Mouse (Mus musculus): Measurements from ENCODE around the gene Gm20388. TPM values are rescaled to one million over a fixed set of nuclear protein-coding genes. Genes with fewer than 3 reads are reported as not detected.
A peak's percentile ranks its signal among the peaks of the same experiment; 100 is the strongest.

Gene Gm20388
- polyA plus RNA-seq, 1 experiment from 2014 or later, result 1.4 TPM

DNA sequence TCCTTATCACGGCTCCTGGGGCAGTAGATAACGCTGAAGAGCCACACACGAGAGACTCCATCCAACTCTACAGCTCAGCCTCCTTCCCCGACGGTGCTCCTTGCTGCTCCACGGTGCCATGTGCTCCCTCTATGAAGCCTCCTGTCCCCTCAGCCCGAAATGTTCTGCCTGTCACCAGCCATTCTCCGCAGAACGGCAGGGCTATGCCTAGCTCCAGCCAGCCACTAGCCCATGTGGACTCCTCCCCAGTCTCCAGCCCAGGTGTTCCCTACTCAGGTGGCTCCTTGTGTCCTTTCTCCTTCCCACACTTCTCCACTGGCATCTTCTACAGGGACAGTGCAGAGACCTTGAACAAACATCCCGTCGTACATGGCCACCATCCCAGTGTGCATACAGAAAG is 1634.3 kb downstream of the Gm20388 start:
- H3K4me1 ChIP-seq (ENCODE audit: control insufficient read depth, low read depth, low read length), result no peaks in the 10 kb centered on the region
- H3K9me3 ChIP-seq (replicated peaks; ENCODE audit: control insufficient read depth, low read length), result no peaks in the 10 kb centered on the region
- WGBS (ENCODE audit: insufficient replicate concordance), result 45% methylated on average over 11 of the region's 11 CpGs
- H3K27me3 ChIP-seq (ENCODE audit: control insufficient read depth, insufficient read depth, low read depth, low read length), result peaks cover 2% of the 10 kb centered on the region; the same call in 1 of the 2 replicates
- H3K4me3 ChIP-seq (ENCODE audit: low read depth, low read length), result no peak overlapping the region
- no peak overlapping the region for H3K9ac ChIP-seq (ENCODE audit: low read depth, low read length)
- H3K27ac ChIP-seq (ENCODE audit: low read length), result no peak overlapping the region
- H3K4me2 ChIP-seq (ENCODE audit: low read depth, low read length), result no peak overlapping the region
- no peaks in the 10 kb centered on the region for H3K36me3 ChIP-seq (ENCODE audit: control insufficient read depth, insufficient read depth)
- ATAC-seq (ENCODE audit: low read depth), result no peak

- Histone ChIP-seq H3K9me3 (replicated peaks; ENCODE audit: control insufficient read depth, low read length) (no peaks in the 10 kb centered on the region), H3K4me3 (ENCODE audit: low read depth, low read length) (no peak overlapping the region), H3K27ac (ENCODE audit: low read length) (no peak overlapping the region), H3K4me1 (ENCODE audit: control insufficient read depth, low read depth, low read length) (no peaks in the 10 kb centered on the region), H3K9ac (ENCODE audit: low read depth, low read length) (no peak overlapping the region), H3K4me2 (ENCODE audit: low read depth, low read length) (no peak overlapping the region), H3K36me3 (ENCODE audit: control insufficient read depth, insufficient read depth) (no peaks in the 10 kb centered on the region; the same call in 1 of the 2 replicates), H3K27me3 (ENCODE audit: control insufficient read depth, insufficient read depth, low read depth, low read length) (0 out of 2 replicates have a peak, but pooled peaks cover 2% of the 10 kb centered on the region)
- ATAC-seq (ENCODE audit: low read depth), result peak; percentile 39; the same call in 1 of the 2 replicates
- 10% methylated on average over 7 of the region's 7 CpGs for WGBS (ENCODE audit: insufficient replicate concordance)
These were observed 1636.5 kb downstream of the Gm20388 start for GRCm38 (mm10) chr8:121547132-121547531.

- Histone ChIP-seq H3K27ac (ENCODE audit: low read length) (no peak overlapping the region), H3K9ac (ENCODE audit: low read depth, low read length) (no peak overlapping the region), H3K4me1 (ENCODE audit: control insufficient read depth, low read depth, low read length) (no peaks in the 10 kb centered on the region), H3K9me3 (replicated peaks; ENCODE audit: control insufficient read depth, low read length) (no peaks in the 10 kb centered on the region), H3K4me2 (ENCODE audit: low read depth, low read length) (no peak overlapping the region), H3K36me3 (ENCODE audit: control insufficient read depth, insufficient read depth) (peaks cover 3% of the 10 kb centered on the region), H3K4me3 (ENCODE audit: low read depth, low read length) (no peak overlapping the region), H3K27me3 (ENCODE audit: control insufficient read depth, insufficient read depth, low read depth, low read length) (0 out of 2 replicates have a peak, but pooled peaks cover 2% of the 10 kb centered on the region)
- WGBS (ENCODE audit: insufficient replicate concordance), result 74% methylated on average over 6 of the region's 6 CpGs
- no peak for ATAC-seq (ENCODE audit: low read depth)
These were observed 1639.4 kb downstream of the Gm20388 start for GRCm38 (mm10) chr8:121550056-121550455.

GRCm38 (mm10) chr8:121551065-121551985 is 1640.7 kb downstream of the Gm20388 start:
- H3K4me3 ChIP-seq (ENCODE audit: low read depth, low read length), result no peak overlapping the region
- WGBS (ENCODE audit: insufficient replicate concordance), result 70% methylated on average over 24 of the region's 24 CpGs

DNA sequence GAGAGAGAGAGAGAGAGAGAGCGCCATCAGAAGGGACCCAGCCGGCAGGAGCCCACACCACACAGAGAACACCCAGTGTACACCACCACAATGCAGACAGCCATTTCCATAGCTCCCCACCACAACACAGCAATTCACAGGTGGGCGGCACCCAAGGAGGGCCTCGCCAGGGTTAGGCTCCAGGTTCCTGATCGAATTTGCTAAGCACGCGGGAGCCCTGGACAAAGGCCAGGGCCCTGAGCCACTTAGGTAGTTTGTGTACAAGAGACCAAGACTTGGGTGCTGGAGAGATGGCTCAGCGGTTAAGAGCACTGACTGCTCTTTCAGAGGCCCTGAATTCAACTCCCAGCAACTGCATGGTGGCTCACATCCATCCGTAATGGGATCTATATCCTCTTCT is 1641.9 kb downstream of the Gm20388 start:
- Histone ChIP-seq H3K27me3 (ENCODE audit: control insufficient read depth, insufficient read depth, low read depth, low read length) (no peaks in the 10 kb centered on the region), H3K4me1 (ENCODE audit: control insufficient read depth, low read depth, low read length) (no peaks in the 10 kb centered on the region), H3K9me3 (replicated peaks; ENCODE audit: control insufficient read depth, low read length) (no peaks in the 10 kb centered on the region), H3K4me3 (ENCODE audit: low read depth, low read length) (no peak overlapping the region), H3K36me3 (ENCODE audit: control insufficient read depth, insufficient read depth) (peaks cover 3% of the 10 kb centered on the region), H3K27ac (ENCODE audit: low read length) (no peak overlapping the region), H3K9ac (ENCODE audit: low read depth, low read length) (no peak overlapping the region), H3K4me2 (ENCODE audit: low read depth, low read length) (no peak overlapping the region)
- 83% methylated on average over 9 of the region's 9 CpGs for WGBS (ENCODE audit: insufficient replicate concordance)
- no peak for ATAC-seq (ENCODE audit: low read depth)

More at GRCm38 (mm10) chr8:121551065-121551985, 1640.7 kb downstream of the Gm20388 start:
- Histone ChIP-seq H3K4me1 (ENCODE audit: control insufficient read depth, low read depth, low read length) (no peaks in the 10 kb centered on the region), H3K9ac (ENCODE audit: low read depth, low read length) (no peak overlapping the region), H3K9me3 (replicated peaks; ENCODE audit: control insufficient read depth, low read length) (no peaks in the 10 kb centered on the region), H3K4me2 (ENCODE audit: low read depth, low read length) (no peak overlapping the region), H3K27me3 (ENCODE audit: control insufficient read depth, insufficient read depth, low read depth, low read length) (no peaks in the 10 kb centered on the region), H3K36me3 (ENCODE audit: control insufficient read depth, insufficient read depth) (peaks cover 3% of the 10 kb centered on the region), H3K27ac (ENCODE audit: low read length) (no peak overlapping the region)
- no peak for ATAC-seq (ENCODE audit: low read depth)

- no peak for ATAC-seq (ENCODE audit: low read depth)
- H3K27me3 ChIP-seq (ENCODE audit: control insufficient read depth, insufficient read depth, low read depth, low read length), result no peaks in the 10 kb centered on the region
- H3K36me3 ChIP-seq (ENCODE audit: control insufficient read depth, insufficient read depth), result peaks cover 3% of the 10 kb centered on the region
- 80% methylated on average over 32 of the region's 32 CpGs for WGBS (ENCODE audit: insufficient replicate concordance)
- H3K4me3 ChIP-seq (ENCODE audit: low read depth, low read length), result no peak overlapping the region
- no peak overlapping the region for H3K9ac ChIP-seq (ENCODE audit: low read depth, low read length)
- no peaks in the 10 kb centered on the region for H3K4me1 ChIP-seq (ENCODE audit: control insufficient read depth, low read depth, low read length)
- no peaks in the 10 kb centered on the region for H3K9me3 ChIP-seq (replicated peaks; ENCODE audit: control insufficient read depth, low read length)
- H3K27ac ChIP-seq (ENCODE audit: low read length), result no peak overlapping the region
- no peak overlapping the region for H3K4me2 ChIP-seq (ENCODE audit: low read depth, low read length)
These were observed 1643.3 kb downstream of the Gm20388 start for GRCm38 (mm10) chr8:121553831-121554475.

GRCm38 (mm10) chr8:121557746-121558145 is 1647.1 kb downstream of the Gm20388 start:
- H3K27me3 ChIP-seq (ENCODE audit: control insufficient read depth, insufficient read depth, low read depth, low read length), result no peaks in the 10 kb centered on the region
- H3K36me3 ChIP-seq (ENCODE audit: control insufficient read depth, insufficient read depth), result peaks cover 3% of the 10 kb centered on the region; the same call in 1 of the 2 replicates
- no peak overlapping the region for H3K4me3 ChIP-seq (ENCODE audit: low read depth, low read length)
- no peak overlapping the region for H3K9ac ChIP-seq (ENCODE audit: low read depth, low read length)
- no peak for ATAC-seq (ENCODE audit: low read depth)
- no peak overlapping the region for H3K4me2 ChIP-seq (ENCODE audit: low read depth, low read length)
- H3K27ac ChIP-seq (ENCODE audit: low read length), result no peak overlapping the region
- WGBS (ENCODE audit: insufficient replicate concordance), result 77% methylated on average over 11 of the region's 11 CpGs
- no peaks in the 10 kb centered on the region for H3K9me3 ChIP-seq (replicated peaks; ENCODE audit: control insufficient read depth, low read length)
- H3K4me1 ChIP-seq (ENCODE audit: control insufficient read depth, low read depth, low read length), result no peaks in the 10 kb centered on the region; the same call in 1 of the 2 replicates

- Histone ChIP-seq H3K27ac (ENCODE audit: low read length) (no peak overlapping the region), H3K4me2 (ENCODE audit: low read depth, low read length) (no peak overlapping the region), H3K9me3 (replicated peaks; ENCODE audit: control insufficient read depth, low read length) (no peaks in the 10 kb centered on the region), H3K4me3 (ENCODE audit: low read depth, low read length) (no peak overlapping the region), H3K9ac (ENCODE audit: low read depth, low read length) (no peak overlapping the region), H3K36me3 (ENCODE audit: control insufficient read depth, insufficient read depth) (peaks cover 3% of the 10 kb centered on the region; the same call in 1 of the 2 replicates), H3K4me1 (ENCODE audit: control insufficient read depth, low read depth, low read length) (peaks cover 2% of the 10 kb centered on the region), H3K27me3 (ENCODE audit: control insufficient read depth, insufficient read depth, low read depth, low read length) (no peaks in the 10 kb centered on the region)
- no peak for ATAC-seq (ENCODE audit: low read depth)
- 86% methylated on average over 16 of the region's 16 CpGs for WGBS (ENCODE audit: insufficient replicate concordance)
These were observed 1647.9 kb downstream of the Gm20388 start for GRCm38 (mm10) chr8:121558538-121558937.

DNA sequence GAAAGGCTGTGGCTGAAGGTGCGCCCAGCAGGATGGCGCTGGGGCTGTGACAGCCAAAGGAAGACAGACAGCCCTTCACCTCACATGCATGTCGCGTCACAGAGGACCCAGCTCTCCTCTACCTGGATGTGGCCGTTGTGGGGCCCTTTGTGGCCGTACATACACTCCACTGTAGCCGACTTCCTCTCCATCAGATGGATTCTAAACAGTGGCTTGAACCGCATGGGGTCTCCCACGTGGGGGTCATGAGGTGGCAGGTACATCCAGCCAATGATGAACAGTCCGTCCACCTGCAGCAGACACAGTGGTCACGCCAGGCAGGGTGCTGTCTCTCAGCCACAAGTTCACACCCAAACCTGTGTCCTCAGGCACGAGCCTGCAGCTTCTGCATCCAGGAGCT is 1649.2 kb downstream of the Gm20388 start:
- peaks cover 2% of the 10 kb centered on the region for H3K4me1 ChIP-seq (ENCODE audit: control insufficient read depth, low read depth, low read length)
- no peaks in the 10 kb centered on the region for H3K27me3 ChIP-seq (ENCODE audit: control insufficient read depth, insufficient read depth, low read depth, low read length)
- no peak overlapping the region for H3K27ac ChIP-seq (ENCODE audit: low read length)
- H3K4me3 ChIP-seq (ENCODE audit: low read depth, low read length), result no peak overlapping the region
- WGBS (ENCODE audit: insufficient replicate concordance), result 76% methylated on average over 12 of the region's 12 CpGs
- no peak overlapping the region for H3K4me2 ChIP-seq (ENCODE audit: low read depth, low read length)
- H3K9me3 ChIP-seq (replicated peaks; ENCODE audit: control insufficient read depth, low read length), result no peaks in the 10 kb centered on the region
- ATAC-seq (ENCODE audit: low read depth), result no peak
- H3K9ac ChIP-seq (ENCODE audit: low read depth, low read length), result no peak overlapping the region
- no peaks in the 10 kb centered on the region; the same call in 1 of the 2 replicates for H3K36me3 ChIP-seq (ENCODE audit: control insufficient read depth, insufficient read depth)

Measured in liver, embryonic 16.5 days (tissue).